Mouse (Mus musculus) ovary, postnatal 10 days (tissue): ENCODE results near the gene Pglyrp2.

Source experiments
- DNase-seq: peaks from one replicate; pipeline ENCODE4 v3.0.0; 2022; ENCODE audit warnings: low spot score

The Pglyrp2 gene

GRCm38 (mm10) chr17:32424034-32424433, at the start of gene Pglyrp2:
Gene Pglyrp2, minus strand, starts transcription at chr17:32424167.
- DNase-seq = no peak

DNA sequence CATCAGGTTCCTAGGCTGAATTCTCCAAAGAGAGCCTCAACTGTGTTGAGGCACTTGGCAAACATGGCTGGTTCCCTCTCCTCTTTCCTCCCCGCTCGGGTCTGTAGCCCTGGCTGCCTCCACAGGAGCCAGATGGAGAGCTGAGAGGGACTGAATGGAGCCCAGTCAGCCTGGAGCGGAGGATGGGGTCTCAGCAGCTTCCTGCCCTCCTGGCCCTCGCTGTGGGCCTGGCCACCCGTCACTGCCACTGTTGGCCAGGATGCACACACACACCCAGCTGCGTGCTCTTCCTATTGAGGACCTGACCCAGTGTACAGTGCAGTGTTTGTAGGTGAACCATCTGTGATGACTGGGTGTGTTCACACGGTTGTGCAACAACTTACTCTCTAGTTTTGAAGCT, 48.2 kb upstream of the Pglyrp2 start:
- DNase-seq = no peak

GRCm38 (mm10) chr17:32470795-32471194, 46.8 kb upstream of the Pglyrp2 start:
- no peak for DNase-seq

- DNase-seq = no peak
Observed at GRCm38 (mm10) chr17:32468494-32468893, 44.5 kb upstream of the Pglyrp2 start.

GRCm38 (mm10) chr17:32454997-32455396, 31.0 kb upstream of the Pglyrp2 start:
- DNase-seq = no peak

- DNase-seq = no peak
Observed at GRCm38 (mm10) chr17:32454188-32454587, 30.2 kb upstream of the Pglyrp2 start.

- no peak for DNase-seq
Observed at GRCm38 (mm10) chr17:32452482-32452881, 28.5 kb upstream of the Pglyrp2 start, which contains the start of gene Cyp4f39. Gene Cyp4f39, plus strand, starts transcription at chr17:32452723.

- no peak for DNase-seq
Observed at GRCm38 (mm10) chr17:32450844-32451537, 27.0 kb upstream of the Pglyrp2 start.

GRCm38 (mm10) chr17:32449042-32449441, 25.1 kb upstream of the Pglyrp2 start:
- no peak for DNase-seq

- no peak for DNase-seq
Observed at GRCm38 (mm10) chr17:32447195-32447594, 23.2 kb upstream of the Pglyrp2 start.

DNA sequence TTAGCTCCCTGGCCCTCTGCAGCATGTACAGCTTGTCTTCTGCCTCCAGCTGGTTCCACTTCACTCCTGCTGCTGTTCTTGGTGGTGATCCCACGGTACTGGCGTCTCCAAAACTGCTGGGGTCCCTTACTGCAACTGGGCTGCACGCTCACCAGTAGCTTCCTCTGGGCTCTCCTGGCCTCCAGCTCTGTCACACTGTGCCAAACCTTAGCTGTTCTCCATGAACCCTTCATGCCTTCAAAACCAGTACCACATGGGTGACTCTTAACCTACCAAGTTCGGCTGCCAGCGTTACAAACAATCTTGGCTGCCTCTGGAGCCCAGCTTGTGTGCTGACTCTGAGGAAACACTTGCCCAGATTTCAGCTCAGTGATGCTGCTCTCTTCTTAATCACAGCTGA, 21.0 kb upstream of the Pglyrp2 start:
- DNase-seq = no peak

DNA sequence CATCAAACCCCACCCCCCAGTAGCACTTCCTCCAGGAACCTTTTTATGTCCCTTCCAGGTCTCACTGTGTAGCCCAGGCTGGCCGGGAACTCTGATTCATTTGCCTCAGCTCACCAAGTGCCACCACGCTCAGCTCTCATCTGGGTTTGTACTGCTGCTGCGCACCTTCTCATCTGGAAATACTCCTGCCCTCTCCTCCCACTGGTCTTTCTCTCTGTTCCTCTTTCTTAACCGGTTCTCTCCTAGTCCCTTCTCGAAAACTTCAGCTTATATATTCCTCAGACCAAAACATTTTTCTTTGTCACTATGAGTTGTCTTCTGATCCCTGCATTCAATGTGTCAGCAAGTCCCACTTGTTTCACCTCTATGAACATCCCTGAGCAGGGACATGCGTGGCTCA, 19.3 kb upstream of the Pglyrp2 start:
- DNase-seq = no peak

GRCm38 (mm10) chr17:32437106-32437505, 13.1 kb upstream of the Pglyrp2 start:
- DNase-seq = no peak

DNA sequence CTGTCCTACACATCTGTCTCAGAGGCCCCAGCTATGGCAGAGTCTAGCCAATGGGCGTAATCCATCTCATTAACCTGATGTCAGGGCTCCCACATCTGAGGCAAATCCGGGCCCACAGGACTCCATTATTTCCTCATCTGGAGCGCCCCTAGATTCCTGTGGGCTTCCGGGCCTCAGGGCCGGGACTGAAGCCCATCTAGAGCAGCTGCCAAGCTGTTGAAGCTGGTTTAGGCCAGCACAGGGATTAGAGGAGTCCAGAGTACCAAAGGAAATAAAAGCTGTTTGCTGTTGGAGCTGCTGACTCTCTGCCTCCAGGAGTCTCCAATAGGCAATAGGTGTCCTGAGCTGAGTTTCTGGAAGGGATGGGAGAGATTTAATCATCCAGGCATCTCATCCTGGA, 11.2 kb upstream of the Pglyrp2 start:
- no peak for DNase-seq

DNA sequence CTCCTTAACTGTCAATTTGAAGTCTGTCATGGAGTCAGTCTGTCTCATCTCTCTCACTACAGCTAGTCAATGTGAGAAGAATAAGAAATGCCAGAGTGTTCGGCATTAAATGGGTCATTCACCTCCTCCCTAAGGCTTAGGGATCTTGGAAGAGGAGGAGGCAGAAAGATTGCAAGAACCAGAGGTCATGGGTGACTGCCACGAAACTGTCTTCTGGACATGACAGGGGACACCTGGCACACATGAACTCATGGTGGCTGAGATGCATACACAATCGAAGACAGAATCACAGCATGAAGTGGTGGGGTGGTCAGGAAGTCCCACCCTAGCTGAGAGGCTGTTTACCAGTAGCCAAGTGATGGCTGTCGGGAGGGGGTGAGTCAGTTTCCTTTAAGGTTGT, 10.4 kb upstream of the Pglyrp2 start:
- DNase-seq = no peak

DNA sequence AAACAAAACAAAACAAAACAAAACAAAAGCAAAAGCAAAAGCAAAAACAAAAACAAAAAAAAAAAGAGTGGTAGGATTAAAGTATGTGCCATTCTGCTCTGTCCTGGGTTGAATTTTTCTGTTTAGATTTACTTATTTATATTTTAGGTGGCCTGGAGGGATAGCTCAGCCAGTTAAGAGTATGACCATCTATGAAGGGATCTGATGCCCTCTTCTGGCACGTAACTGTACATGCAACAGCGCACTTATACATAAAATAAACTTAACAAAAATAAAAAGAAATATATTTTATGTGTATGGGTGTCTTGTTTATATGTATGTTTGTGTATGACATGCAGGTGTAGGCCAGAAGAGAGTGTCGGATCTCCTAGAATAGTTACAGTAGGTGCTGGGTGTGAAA, 8.0 kb upstream of the Pglyrp2 start:
- DNase-seq = no peak

GRCm38 (mm10) chr17:32426610-32427009, 2.6 kb upstream of the Pglyrp2 start:
- DNase-seq = no peak

DNA sequence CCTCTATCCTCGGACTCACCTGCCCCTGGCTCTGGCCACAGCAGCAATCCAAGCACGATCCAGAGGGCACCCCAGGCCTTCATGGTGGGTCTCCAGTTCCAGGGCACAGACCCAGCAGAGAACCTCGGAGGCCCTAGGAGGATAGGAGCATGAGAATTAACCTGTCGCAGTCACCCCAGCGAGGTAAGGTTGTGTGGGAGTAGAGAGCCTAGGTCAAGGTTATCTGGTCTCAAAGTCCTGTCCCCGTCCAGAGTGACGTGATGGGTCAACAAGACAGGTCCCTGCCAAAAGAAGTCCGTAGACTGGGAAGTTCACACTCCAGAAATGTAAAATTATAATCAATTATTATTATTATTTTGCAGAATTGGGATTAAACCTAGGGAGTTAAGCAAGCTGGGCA, 3.2 kb downstream of the Pglyrp2 start:
- no peak for DNase-seq

- no peak for DNase-seq
Observed at GRCm38 (mm10) chr17:32419989-32420388, 4.0 kb downstream of the Pglyrp2 start.

DNA sequence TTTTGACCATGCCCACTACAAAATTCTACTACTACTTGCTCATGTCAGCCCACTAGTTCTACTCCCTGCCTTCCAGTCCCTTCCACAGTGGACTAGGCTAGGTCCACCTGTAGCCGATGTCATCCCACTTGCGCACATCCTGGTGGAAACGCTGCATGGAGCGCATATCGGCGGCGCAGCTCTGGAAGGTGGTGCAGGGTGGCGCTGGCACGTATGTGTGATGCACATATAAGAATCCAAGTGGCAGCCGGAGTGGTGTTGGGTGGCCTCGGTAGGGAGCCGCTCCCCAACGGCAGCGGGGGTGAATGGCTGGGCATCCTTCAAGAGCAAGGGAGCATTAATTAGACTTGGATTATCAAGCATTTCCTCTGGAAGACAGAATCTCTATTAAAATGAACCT, 7.2 kb downstream of the Pglyrp2 start:
- no peak for DNase-seq

DNA sequence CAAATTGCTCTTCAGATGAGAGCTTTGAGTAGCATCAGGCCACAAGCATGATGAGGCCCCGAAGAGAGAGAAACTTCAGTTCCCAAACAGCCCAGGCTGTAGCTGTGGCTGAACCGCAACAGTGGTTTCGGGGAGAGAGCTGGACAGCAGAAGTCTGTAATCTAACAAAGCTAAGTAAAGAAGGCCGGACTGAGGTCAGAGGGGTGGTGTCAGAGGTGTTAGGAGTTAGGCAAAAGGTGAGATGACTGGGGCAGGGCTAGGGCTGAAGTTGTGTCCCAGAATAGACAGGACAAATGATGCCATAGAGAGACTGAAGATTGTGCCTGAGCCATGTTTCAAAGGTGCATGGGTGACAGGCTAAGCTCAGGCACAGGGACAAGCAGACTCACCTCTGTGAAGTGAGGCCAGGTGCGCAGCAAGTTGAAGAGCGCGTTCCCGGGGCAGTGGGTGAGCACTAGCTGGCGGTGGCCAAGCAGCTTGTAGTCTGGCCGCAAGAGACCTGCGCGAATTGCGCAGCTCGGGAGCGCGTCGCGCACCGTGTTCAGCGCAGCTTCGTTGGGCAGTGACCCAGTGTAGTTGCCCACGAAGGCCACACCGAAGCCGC, 8.4 kb downstream of the Pglyrp2 start:
- no peak for DNase-seq

DNA sequence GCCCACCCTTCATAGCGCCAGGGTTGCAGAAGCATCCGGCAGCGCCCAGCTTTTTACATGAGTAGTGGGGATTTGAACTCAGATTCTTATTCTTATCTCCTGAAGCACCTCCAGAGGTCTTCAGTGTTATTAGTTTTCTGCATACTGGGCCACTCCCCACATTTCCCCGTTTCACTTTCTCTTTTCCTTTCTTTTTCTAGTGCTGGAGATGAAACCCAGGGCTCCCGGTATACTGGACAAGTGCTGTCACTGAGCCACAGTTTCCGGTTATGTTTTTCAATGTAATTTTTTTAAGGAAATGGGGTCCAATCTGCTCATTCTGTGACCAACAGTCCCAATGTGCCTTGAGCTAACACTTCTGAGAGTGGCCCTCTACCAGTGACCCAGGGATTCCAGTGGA, 12.1 kb downstream of the Pglyrp2 start:
- no peak for DNase-seq

- no peak for DNase-seq
Observed at GRCm38 (mm10) chr17:32403417-32403816, 20.6 kb downstream of the Pglyrp2 start, which contains the start of gene Rasal3. Gene Rasal3, minus strand, starts transcription at chr17:32403583.

DNA sequence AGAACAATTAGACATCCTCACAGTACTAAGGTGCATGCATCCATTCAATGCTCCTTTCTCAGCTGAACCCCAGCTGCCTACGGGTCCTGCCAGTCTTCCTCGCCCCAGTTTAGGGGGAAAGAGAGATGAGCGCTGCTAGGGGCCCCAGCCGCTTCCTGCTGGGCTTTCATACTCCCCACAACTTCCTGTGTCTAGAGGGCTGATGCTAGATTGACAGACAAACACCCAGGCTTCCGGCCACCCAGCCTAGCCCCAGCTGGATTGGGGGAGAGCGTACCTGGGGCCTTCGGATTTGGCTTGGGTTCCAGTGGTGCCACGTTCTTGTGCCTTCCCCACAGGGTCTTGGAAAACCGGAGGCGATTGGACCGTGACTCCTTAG, 21.2 kb downstream of the Pglyrp2 start:
- no peak for DNase-seq
